Mouse (Mus musculus): ENCODE results near the gene Rab11fip5.

Rab11fip5 gene

GRCm38 (mm10) chr6:85373951-85374733 lies at the start of gene Rab11fip5:
TSS of gene Rab11fip5 (minus strand) at chr6:85374634.
- peak; percentile 44 for DNase-seq (ENCODE audit: low spot score)

GRCm38 (mm10) chr6:85423836-85424379 lies 49.5 kb upstream of the Rab11fip5 start, which contains the start of gene Noto:
TSS of gene Noto (plus strand) at chr6:85423886.
- DNase-seq (ENCODE audit: low spot score), result no peak

- no peak for DNase-seq (ENCODE audit: low spot score)
These were observed 44.7 kb upstream of the Rab11fip5 start for GRCm38 (mm10) chr6:85419150-85419549.

- DNase-seq (ENCODE audit: low spot score), result no peak
These were observed 41.4 kb upstream of the Rab11fip5 start for GRCm38 (mm10) chr6:85415829-85416228.

- peak; percentile 49 for DNase-seq (ENCODE audit: low spot score)
These were observed 36.4 kb upstream of the Rab11fip5 start for GRCm38 (mm10) chr6:85410771-85411273.

- DNase-seq (ENCODE audit: low spot score), result no peak
These were observed 34.6 kb upstream of the Rab11fip5 start for GRCm38 (mm10) chr6:85409003-85409402.

- DNase-seq (ENCODE audit: low spot score), result no peak
These were observed 28.6 kb upstream of the Rab11fip5 start for GRCm38 (mm10) chr6:85403039-85403438.

GRCm38 (mm10) chr6:85402613-85403012 lies 28.2 kb upstream of the Rab11fip5 start:
- DNase-seq (ENCODE audit: low spot score), result no peak

- no peak for DNase-seq (ENCODE audit: low spot score)
These were observed 25.3 kb upstream of the Rab11fip5 start for GRCm38 (mm10) chr6:85399715-85400114.

GRCm38 (mm10) chr6:85397165-85397564 lies 22.7 kb upstream of the Rab11fip5 start:
- DNase-seq (ENCODE audit: low spot score), result peak; percentile 33

- DNase-seq (ENCODE audit: low spot score), result no peak
These were observed 20.9 kb upstream of the Rab11fip5 start for GRCm38 (mm10) chr6:85395360-85395759.

GRCm38 (mm10) chr6:85391803-85392202 lies 17.4 kb upstream of the Rab11fip5 start:
- peak; percentile 79 for DNase-seq (ENCODE audit: low spot score)

GRCm38 (mm10) chr6:85388608-85389007 lies 14.2 kb upstream of the Rab11fip5 start:
- no peak for DNase-seq (ENCODE audit: low spot score)

- no peak for DNase-seq (ENCODE audit: low spot score)
These were observed 8.4 kb upstream of the Rab11fip5 start for GRCm38 (mm10) chr6:85382791-85383190.

- DNase-seq (ENCODE audit: low spot score), result no peak
These were observed 7.2 kb upstream of the Rab11fip5 start for GRCm38 (mm10) chr6:85381648-85382020.

GRCm38 (mm10) chr6:85380901-85381647 lies 6.6 kb upstream of the Rab11fip5 start:
- DNase-seq (ENCODE audit: low spot score), result no peak

- peak; percentile 86 for DNase-seq (ENCODE audit: low spot score)
These were observed 5.9 kb upstream of the Rab11fip5 start for GRCm38 (mm10) chr6:85380201-85380900.

- no peak for DNase-seq (ENCODE audit: low spot score)
These were observed 4.2 kb upstream of the Rab11fip5 start for GRCm38 (mm10) chr6:85378629-85379028.

GRCm38 (mm10) chr6:85377876-85378275 lies 3.4 kb upstream of the Rab11fip5 start:
- DNase-seq (ENCODE audit: low spot score), result no peak

- no peak for DNase-seq (ENCODE audit: low spot score)
These were observed 2.8 kb upstream of the Rab11fip5 start for GRCm38 (mm10) chr6:85377066-85377734.

GRCm38 (mm10) chr6:85374734-85375114 lies 290 bp upstream of the Rab11fip5 start:
- peak; percentile 98 for DNase-seq (ENCODE audit: low spot score)
